Mouse (Mus musculus) liver, embryonic 16.5 days (tissue): ENCODE data around the gene Nr1h3. TPM values are rescaled to one million over a fixed set of nuclear protein-coding genes. Genes with fewer than 3 reads are reported as not detected.

Experiments used
- ATAC-seq: fragments of 200-750 bp; cut with Nextera tagmentation; 2 replicates; pipeline ENCODE4 v1.8.0; 2017; ENCODE audit warnings: low read depth, mild to moderate bottlenecking, moderate number of reproducible peaks, moderate library complexity
- H3K27ac ChIP-seq: fragments of 300-500 bp; sonication (generic); 2 replicates; pipeline ENCODE4 v1.5.1; 2014; ENCODE audit warnings: mild to moderate bottlenecking, low read length
- H3K27me3 ChIP-seq: fragments of 300-500 bp; sonication (generic); 2 replicates; pipeline ENCODE4 v1.6.1; 2014; ENCODE audit warnings: low read depth, low read length, mixed read lengths; ENCODE audit not compliant: control insufficient read depth, insufficient read depth
- H3K36me3 ChIP-seq: fragments of 300-500 bp; sonication (generic); 2 replicates; pipeline ENCODE4 v1.6.1; 2014; ENCODE audit warnings: mild to moderate bottlenecking; ENCODE audit not compliant: control insufficient read depth, insufficient read depth
- H3K4me1 ChIP-seq: fragments of 300-500 bp; sonication (generic); 2 replicates; pipeline ENCODE4 v1.6.1; 2014; ENCODE audit warnings: low read depth, low read length, mixed read lengths; ENCODE audit not compliant: control insufficient read depth
- H3K4me2 ChIP-seq: fragments of 300-500 bp; sonication (generic); 2 replicates; pipeline ENCODE4 v1.6.1; 2014; ENCODE audit warnings: low read depth, low read length, mixed read lengths
- H3K4me3 ChIP-seq: fragments of 300-500 bp; sonication (generic); 2 replicates; pipeline ENCODE4 v1.5.1; 2014; ENCODE audit warnings: low read depth, mild to moderate bottlenecking, low read length
- H3K9ac ChIP-seq: fragments of 300-500 bp; sonication (generic); 2 replicates; pipeline ENCODE4 v1.6.1; 2014; ENCODE audit warnings: low read depth, low read length
- H3K9me3 ChIP-seq: fragments of 300-500 bp; sonication (generic); replicated peaks from 2 replicates; pipeline ENCODE4 v1.6.1; 2016; ENCODE audit warnings: low read length; ENCODE audit not compliant: control insufficient read depth
- WGBS: fragments of 180-500 bp; shearing (Covaris S2); extraction: QIAGEN DNeasy Blood & Tissue Kit; methylation state at CpG from one replicate; pipeline ENCODE4 v1.1.7; 2014; ENCODE audit not compliant: insufficient replicate concordance; 5-methylcytosine and 5-hydroxymethylcytosine counted together
- polyA plus RNA-seq: library from polyadenylated mRNA; unstranded; fragments of >200 nt; fragmentation: Nextera tagmentation; extraction: Ambion mirVana; gene quantifications from 2 replicates; pipeline ENCODE4 v1.2.1, GENCODE M21; 2015

The Nr1h3 gene
- polyA plus RNA-seq, 1 experiment from 2014 or later = 20.8 TPM

- Histone ChIP-seq H3K9me3 (no peaks in the 10 kb centered on the region), H3K9ac (no peak overlapping the region), H3K27me3 (no peaks in the 10 kb centered on the region), H3K27ac (no peak overlapping the region), H3K4me2 (no peak overlapping the region), H3K4me3 (no peak overlapping the region), H3K4me1 (no peaks in the 10 kb centered on the region), H3K36me3 (no peaks in the 10 kb centered on the region; the same call in 1 of the 2 replicates)
- 65% methylated on average over 2 of the region's 2 CpGs for WGBS
- no peak for ATAC-seq
These were observed 27.1 kb upstream of the Nr1h3 start for GRCm38 (mm10) chr2:91229735-91230134.

DNA sequence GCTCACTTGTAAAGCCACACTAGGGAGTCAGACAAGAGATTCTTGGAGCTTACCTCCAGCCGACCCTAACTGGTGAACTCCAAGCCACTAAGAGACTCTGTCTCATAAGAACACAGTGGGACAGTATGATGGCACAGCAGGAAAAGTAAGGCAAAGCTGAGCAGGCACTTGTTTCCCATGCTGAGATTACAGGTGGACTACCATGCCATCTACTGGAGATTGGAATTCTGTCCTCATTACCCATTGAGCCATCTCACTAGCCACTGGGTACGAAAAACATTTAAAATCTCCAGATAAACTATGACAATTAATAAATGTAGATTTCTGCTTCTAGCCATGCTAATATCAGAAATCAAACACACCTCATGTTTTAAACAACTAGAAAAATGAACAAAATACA lies 21.0 kb upstream of the Nr1h3 start:
- 74% methylated on average over 2 of the region's 2 CpGs for WGBS
- Histone ChIP-seq H3K9ac (no peak overlapping the region), H3K27ac (no peak overlapping the region), H3K9me3 (no peaks in the 10 kb centered on the region), H3K4me1 (no peaks in the 10 kb centered on the region), H3K4me2 (no peak overlapping the region), H3K36me3 (no peaks in the 10 kb centered on the region), H3K27me3 (no peaks in the 10 kb centered on the region), H3K4me3 (no peak overlapping the region)
- ATAC-seq = no peak

DNA sequence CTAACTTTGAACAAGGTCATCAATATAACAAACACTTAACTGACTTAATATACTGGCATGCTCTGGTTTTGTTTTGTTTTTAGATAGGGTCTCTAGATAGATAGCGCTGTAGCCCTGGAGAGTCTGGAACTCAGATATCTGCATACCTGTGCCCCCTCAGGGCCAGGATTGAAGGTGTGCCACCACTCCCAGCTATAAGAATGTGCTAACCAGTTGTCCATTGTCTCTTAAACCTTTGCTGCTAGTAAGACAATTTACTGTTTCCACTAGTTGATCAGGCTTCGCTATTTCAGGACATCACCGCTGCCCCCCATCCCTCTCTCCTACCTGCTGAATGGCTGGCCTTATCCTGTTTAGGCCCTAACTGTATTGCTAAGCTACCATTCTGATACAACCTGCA lies 17.9 kb upstream of the Nr1h3 start:
- 89% methylated on average over 3 of the region's 3 CpGs for WGBS
- no peaks in the 10 kb centered on the region for H3K9me3 ChIP-seq

DNA sequence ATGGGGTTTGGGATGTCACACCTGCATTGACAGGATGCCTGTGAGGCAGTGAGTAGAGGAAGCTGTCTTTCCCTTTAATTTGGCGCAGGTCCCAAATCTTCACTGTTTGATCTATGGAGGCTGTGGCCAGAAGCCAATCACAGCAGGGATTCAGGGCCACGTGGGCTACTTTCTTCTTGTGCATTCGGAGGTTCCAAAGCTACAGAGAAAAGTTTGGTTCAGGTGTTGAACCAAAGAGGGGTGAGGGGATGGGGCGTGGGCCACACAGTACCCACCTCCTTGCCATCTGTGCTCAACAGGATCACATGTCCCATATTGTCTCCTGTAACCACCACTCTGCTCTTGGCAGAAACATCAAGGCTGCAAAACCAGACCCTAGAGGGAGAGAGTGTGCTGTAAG lies 14.4 kb upstream of the Nr1h3 start:
- Histone ChIP-seq H3K27ac (no peak overlapping the region), H3K27me3 (no peaks in the 10 kb centered on the region), H3K4me3 (no peak overlapping the region), H3K4me2 (no peak overlapping the region), H3K9ac (no peak overlapping the region), H3K4me1 (no peaks in the 10 kb centered on the region), H3K36me3 (peaks cover 3% of the 10 kb centered on the region; the same call in 1 of the 2 replicates), H3K9me3 (no peaks in the 10 kb centered on the region)
- 62% methylated on average over 4 of the region's 4 CpGs for WGBS
- peak; percentile 35; the same call in 1 of the 2 replicates for ATAC-seq

More for the DNA sequence above, 17.9 kb upstream of the Nr1h3 start:
- Histone ChIP-seq H3K9ac (no peak overlapping the region), H3K4me3 (no peak overlapping the region), H3K36me3 (no peaks in the 10 kb centered on the region), H3K27ac (no peak overlapping the region), H3K4me2 (no peak overlapping the region), H3K27me3 (no peaks in the 10 kb centered on the region), H3K4me1 (no peaks in the 10 kb centered on the region)
- ATAC-seq = no peak

DNA sequence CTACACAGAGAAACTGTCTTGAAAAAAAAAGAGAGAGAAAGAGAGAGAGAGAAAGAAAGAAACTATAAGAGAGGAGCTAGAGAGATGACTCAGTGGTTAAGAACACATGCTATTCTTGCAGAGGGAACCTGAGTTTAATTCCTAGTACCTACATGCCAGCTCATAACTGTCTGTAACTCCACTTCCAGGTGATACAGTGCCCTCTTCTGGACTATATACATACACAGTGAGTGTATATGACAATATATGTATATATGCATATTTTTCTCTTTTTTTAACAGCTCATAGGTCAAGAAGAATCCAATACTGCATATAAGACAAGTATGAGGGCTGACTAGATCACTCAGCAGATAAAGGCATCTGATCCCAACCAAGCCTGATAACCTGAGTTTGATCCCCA lies 10.7 kb upstream of the Nr1h3 start:
- H3K27ac ChIP-seq = no peak overlapping the region
- no peaks in the 10 kb centered on the region for H3K4me1 ChIP-seq
- no peak overlapping the region for H3K9ac ChIP-seq
- H3K9me3 ChIP-seq = no peaks in the 10 kb centered on the region
- H3K4me3 ChIP-seq = no peak overlapping the region
- H3K4me2 ChIP-seq = no peak overlapping the region
- no peak for ATAC-seq
- H3K27me3 ChIP-seq = no peaks in the 10 kb centered on the region
- peaks cover 5% of the 10 kb centered on the region for H3K36me3 ChIP-seq

- Histone ChIP-seq H3K27ac (peak overlapping the region; percentile 29), H3K27me3 (no peaks in the 10 kb centered on the region), H3K36me3 (peaks cover 11% of the 10 kb centered on the region), H3K9ac (no peak overlapping the region), H3K4me2 (no peak overlapping the region), H3K9me3 (no peaks in the 10 kb centered on the region), H3K4me1 (peaks cover 11% of the 10 kb centered on the region), H3K4me3 (no peak overlapping the region)
- no peak for ATAC-seq
- 59% methylated on average over 9 of the region's 9 CpGs for WGBS
These were observed 3.7 kb upstream of the Nr1h3 start for GRCm38 (mm10) chr2:91206254-91206775.

- H3K4me1 ChIP-seq = peaks cover 11% of the 10 kb centered on the region
- peak overlapping the region; percentile 65 for H3K27ac ChIP-seq
- H3K4me3 ChIP-seq = peak overlapping the region; percentile 88
- peak overlapping the region; percentile 88 for H3K9ac ChIP-seq
- 14% methylated on average over 20 of the region's 20 CpGs for WGBS
- ATAC-seq = peak; percentile 9
- H3K27me3 ChIP-seq = no peaks in the 10 kb centered on the region
- peak overlapping the region; percentile 83 for H3K4me2 ChIP-seq
- no peaks in the 10 kb centered on the region for H3K9me3 ChIP-seq
- H3K36me3 ChIP-seq = peaks cover 8% of the 10 kb centered on the region
These were observed 480 bp upstream of the Nr1h3 start for GRCm38 (mm10) chr2:91202972-91203656.

DNA sequence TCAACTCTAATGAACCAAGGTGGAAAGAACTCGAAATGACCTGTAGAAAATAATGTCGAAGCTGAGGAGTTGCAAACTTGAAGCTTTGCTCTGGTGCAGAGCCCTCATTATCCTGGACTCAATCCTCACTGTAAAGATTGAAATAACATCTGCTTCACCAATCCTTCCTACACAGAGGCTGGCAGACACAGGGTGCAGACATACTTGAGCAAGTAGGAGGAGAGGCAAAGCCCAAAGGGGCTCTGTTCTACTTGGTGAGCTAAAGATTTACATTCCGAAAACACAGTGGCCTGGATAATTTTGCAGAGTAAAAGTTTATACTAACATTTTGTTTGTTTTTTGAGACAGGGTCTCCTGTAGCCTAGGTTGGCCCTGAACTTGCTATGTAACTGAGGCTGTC lies 3.7 kb downstream of the Nr1h3 start:
- Histone ChIP-seq H3K9me3 (no peaks in the 10 kb centered on the region), H3K4me2 (no peak overlapping the region), H3K27me3 (peaks cover 6% of the 10 kb centered on the region), H3K36me3 (no peaks in the 10 kb centered on the region), H3K4me3 (no peak overlapping the region), H3K4me1 (peaks cover 13% of the 10 kb centered on the region), H3K9ac (no peak overlapping the region), H3K27ac (no peak overlapping the region)
- no peak for ATAC-seq
- 59% methylated on average over 3 of the region's 3 CpGs for WGBS

DNA sequence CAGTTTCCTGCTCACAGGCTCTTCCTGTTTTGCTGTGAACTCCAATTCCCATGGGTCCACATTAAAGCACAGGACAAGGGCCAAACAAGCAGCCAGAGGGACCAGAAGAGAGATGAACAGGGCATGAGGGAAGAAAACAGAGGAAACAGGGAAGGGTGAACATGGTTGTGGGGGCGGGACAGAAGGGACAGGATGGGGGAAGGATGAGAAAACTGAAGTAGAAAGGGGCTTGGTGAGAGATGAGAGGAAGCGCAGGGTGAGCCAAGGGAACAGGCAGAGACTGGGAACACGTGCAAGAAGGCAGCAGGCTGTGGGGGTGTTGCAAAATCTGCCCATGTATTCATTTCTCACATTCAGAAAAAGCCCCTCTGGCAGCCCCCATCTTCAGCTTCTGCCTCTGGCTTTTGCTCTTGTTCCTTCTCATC lies 6.0 kb downstream of the Nr1h3 start:
- peaks cover 5% of the 10 kb centered on the region for H3K4me1 ChIP-seq
- no peak overlapping the region for H3K9ac ChIP-seq
- no peak for ATAC-seq
- 35% methylated on average over 3 of the region's 3 CpGs for WGBS
- H3K27ac ChIP-seq = no peak overlapping the region
- no peaks in the 10 kb centered on the region for H3K36me3 ChIP-seq
- H3K9me3 ChIP-seq = no peaks in the 10 kb centered on the region
- no peak overlapping the region for H3K4me3 ChIP-seq
- H3K4me2 ChIP-seq = no peak overlapping the region
- H3K27me3 ChIP-seq = peaks cover 6% of the 10 kb centered on the region
